Mouse (Mus musculus) myocyte (in vitro differentiated cells): ENCODE results near the gene Emc1. TPM values are rescaled to one million over a fixed set of nuclear protein-coding genes. Genes with fewer than 3 reads are reported as not detected.

Experiments
- H3K27me3 ChIP-seq: one replicate; pipeline ENCODE4 v1.6.1; 2011; ENCODE audit not compliant: control insufficient read depth, insufficient read depth, insufficient read length
- H3K36me3 ChIP-seq: one replicate; pipeline ENCODE4 v1.6.1; 2011; ENCODE audit not compliant: control insufficient read depth, insufficient read depth
- H3K4me2 ChIP-seq: one replicate; pipeline ENCODE4 v1.6.1; 2011; ENCODE audit warnings: low read depth, control low read depth
- H3K4me3 ChIP-seq: one replicate; pipeline ENCODE4 v1.5.1; 2011; ENCODE audit warnings: mild to moderate bottlenecking, control low read depth, moderate library complexity
- H3K79me2 ChIP-seq: one replicate; pipeline ENCODE4 v1.6.1; 2011; ENCODE audit not compliant: control insufficient read depth, insufficient read depth
- H3ac ChIP-seq: one replicate; pipeline ENCODE4 v1.6.1; 2011; ENCODE audit not compliant: control insufficient read depth, insufficient read length
- CEBPB ChIP-seq: IDR thresholded peaks from 2 replicates; pipeline ENCODE4 v1.6.1; 2011; ENCODE audit warnings: mild to moderate bottlenecking, moderate library complexity; ENCODE audit not compliant: poor library complexity, insufficient read depth, severe bottlenecking
- E2F4 ChIP-seq: IDR thresholded peaks from one replicate; pipeline ENCODE4 v1.6.1; 2011; ENCODE audit warnings: mild to moderate bottlenecking, control low read depth, moderate library complexity; ENCODE audit not compliant: insufficient read depth
- MAX ChIP-seq: IDR thresholded peaks from one replicate; pipeline ENCODE4 v1.6.1; 2011; ENCODE audit warnings: low read depth, mild to moderate bottlenecking, control low read depth
- MYOD1 ChIP-seq, 3 experiments: IDR thresholded peaks; one replicate each; pipeline ENCODE4 v1.6.1; 2011; ENCODE audit warnings: control low read depth in 2 of 3, low read depth in 2 of 3, mild to moderate bottlenecking in 2 of 3, moderate library complexity in 1 of 3; ENCODE audit not compliant: insufficient read length in 2 of 3, control insufficient read depth in 1 of 3
- MYOG ChIP-seq, 3 experiments: IDR thresholded peaks; one replicate each; pipeline ENCODE4 v1.6.1; 2011; ENCODE audit warnings: control low read depth in 2 of 3, low read depth in 2 of 3, mild to moderate bottlenecking in 2 of 3; ENCODE audit not compliant: insufficient read length in 2 of 3, control insufficient read depth in 1 of 3, insufficient read depth in 1 of 3
- POLR2A ChIP-seq: IDR thresholded peaks from one replicate; pipeline ENCODE4 v1.6.1; 2011; ENCODE audit warnings: low read depth, mild to moderate bottlenecking, control low read depth, moderate library complexity; ENCODE audit not compliant: insufficient read length
- POLR2AphosphoS2 ChIP-seq: IDR thresholded peaks from one replicate; pipeline ENCODE4 v1.6.1; 2011; ENCODE audit warnings: low read depth, control low read depth; ENCODE audit not compliant: insufficient read length
- REST ChIP-seq: IDR thresholded peaks from one replicate; pipeline ENCODE4 v1.6.1; 2011; ENCODE audit warnings: mild to moderate bottlenecking, control low read depth, moderate library complexity; ENCODE audit not compliant: insufficient read depth, insufficient read length
- SRF ChIP-seq: IDR thresholded peaks from one replicate; pipeline ENCODE4 v1.6.1; 2011; ENCODE audit warnings: low read depth; ENCODE audit not compliant: control insufficient read depth, insufficient read length
- TCF12 ChIP-seq: IDR thresholded peaks from one replicate; pipeline ENCODE4 v1.6.1; 2011; ENCODE audit warnings: mild to moderate bottlenecking, control low read depth; ENCODE audit not compliant: poor library complexity, insufficient read depth, severe bottlenecking
- TCF3 ChIP-seq: IDR thresholded peaks from one replicate; pipeline ENCODE4 v1.6.1; 2011; ENCODE audit warnings: low read depth, control low read depth; ENCODE audit not compliant: insufficient read length
- USF1 ChIP-seq: IDR thresholded peaks from one replicate; pipeline ENCODE4 v1.6.1; 2011; ENCODE audit warnings: low read depth, mild to moderate bottlenecking, control low read depth, moderate library complexity
- polyA plus RNA-seq: library from polyadenylated mRNA; unstranded; fragments of >200 nt; fragmentation: generic; extraction: Trizol; gene quantifications from one replicate; pipeline ENCODE4 v1.2.1, GENCODE M21; 2012; ENCODE audit warnings: missing spikeins

Gene Emc1
- polyA plus RNA-seq, 1 experiment = 26.1 TPM

- Histone ChIP-seq H3K4me2 (peak overlapping the region; percentile 82), H3K36me3 (peaks cover 19% of the 10 kb centered on the region), H3ac (peak overlapping the region; percentile 43), H3K4me3 (peak overlapping the region; percentile 99), H3K79me2 (peaks cover 37% of the 10 kb centered on the region), H3K27me3 (no peaks in the 10 kb centered on the region)
- no peak for TF ChIP-seq TCF12
- TF ChIP-seq POLR2A = no peak
- no peak for TF ChIP-seq MYOD1 (IDR thresholded peaks at IDR 0.05; ENCODE audit: control insufficient read depth in 1 of 3, insufficient read length in 2 of 3, low read depth in 2 of 3)
- TF ChIP-seq MYOG (IDR thresholded peaks at IDR 0.05; ENCODE audit: control insufficient read depth in 1 of 3, insufficient read depth in 1 of 3, insufficient read length in 2 of 3, low read depth in 2 of 3) = no peak
- TF ChIP-seq SRF = no peak
- no peak for TF ChIP-seq TCF3
- no peak for TF ChIP-seq CEBPB
- TF ChIP-seq USF1 = no peak
- TF ChIP-seq POLR2AphosphoS2 = no peak
- TF ChIP-seq E2F4 = no peak
- no peak for TF ChIP-seq REST
- TF ChIP-seq MAX = no peak
Measured at GRCm38 (mm10) chr4:139352832-139353231, 445 bp downstream of the Emc1 start.

- no peak for TF ChIP-seq E2F4
- TF ChIP-seq POLR2A = no peak
- no peak for TF ChIP-seq POLR2AphosphoS2
- TF ChIP-seq USF1 = no peak
- no peak for TF ChIP-seq SRF
- H3K4me2 ChIP-seq = no peak overlapping the region
- no peak overlapping the region for H3K4me3 ChIP-seq
- peaks cover 14% of the 10 kb centered on the region for H3K79me2 ChIP-seq
- H3K36me3 ChIP-seq = peaks cover 19% of the 10 kb centered on the region
- no peaks in the 10 kb centered on the region for H3K27me3 ChIP-seq
- no peak overlapping the region for H3ac ChIP-seq
Measured at GRCm38 (mm10) chr4:139357211-139357610, 4.8 kb downstream of the Emc1 start.

GRCm38 (mm10) chr4:139360761-139361548 is 8.6 kb downstream of the Emc1 start:
- Histone ChIP-seq H3K4me2 (no peak overlapping the region), H3K36me3 (peaks cover 24% of the 10 kb centered on the region), H3ac (no peak overlapping the region), H3K27me3 (no peaks in the 10 kb centered on the region), H3K79me2 (no peaks in the 10 kb centered on the region), H3K4me3 (no peak overlapping the region)
- TF ChIP-seq USF1 = no peak
- TF ChIP-seq MYOD1 (IDR thresholded peaks at IDR 0.05; ENCODE audit: control insufficient read depth in 1 of 3, insufficient read length in 2 of 3, low read depth in 2 of 3) = no peak
- no peak for TF ChIP-seq REST
- TF ChIP-seq TCF3 = no peak
- TF ChIP-seq POLR2AphosphoS2 = no peak
- TF ChIP-seq MYOG (IDR thresholded peaks at IDR 0.05; ENCODE audit: control insufficient read depth in 1 of 3, insufficient read depth in 1 of 3, insufficient read length in 2 of 3, low read depth in 2 of 3) = no peak

- peaks cover 22% of the 10 kb centered on the region for H3K36me3 ChIP-seq
- H3K4me3 ChIP-seq = no peak overlapping the region
- no peaks in the 10 kb centered on the region for H3K79me2 ChIP-seq
- H3K4me2 ChIP-seq = no peak overlapping the region
- H3K27me3 ChIP-seq = no peaks in the 10 kb centered on the region
- H3ac ChIP-seq = no peak overlapping the region
- TF ChIP-seq E2F4 (no peak), SRF (no peak), POLR2A (no peak)
Measured at GRCm38 (mm10) chr4:139367336-139367735, 14.9 kb downstream of the Emc1 start.

- Histone ChIP-seq H3K27me3 (no peaks in the 10 kb centered on the region), H3K36me3 (peaks cover 22% of the 10 kb centered on the region), H3K4me3 (no peak overlapping the region), H3ac (no peak overlapping the region), H3K79me2 (no peaks in the 10 kb centered on the region), H3K4me2 (no peak overlapping the region)
- no peak for TF ChIP-seq POLR2A
- peak in 2 of 3 experiments; percentile 88 to 95 for TF ChIP-seq MYOG (IDR thresholded peaks at IDR 0.05; ENCODE audit: control insufficient read depth in 1 of 3, insufficient read depth in 1 of 3, insufficient read length in 2 of 3, low read depth in 2 of 3)
- no peak for TF ChIP-seq POLR2AphosphoS2
- no peak for TF ChIP-seq MAX
- TF ChIP-seq MYOD1 (IDR thresholded peaks at IDR 0.05; ENCODE audit: control insufficient read depth in 1 of 3, insufficient read length in 2 of 3, low read depth in 2 of 3) = peak in 2 of 3 experiments; percentile 89 to 93
- TF ChIP-seq USF1 = no peak
- peak; percentile 93 for TF ChIP-seq TCF3
- no peak for TF ChIP-seq E2F4
- no peak for TF ChIP-seq SRF
- no peak for TF ChIP-seq REST
- peak; percentile 32 for TF ChIP-seq TCF12
- no peak for TF ChIP-seq CEBPB
Measured at GRCm38 (mm10) chr4:139368038-139368437, 15.7 kb downstream of the Emc1 start.
